Mouse (Mus musculus) liver, adult 2 months (tissue): ENCODE data around the gene Tmem202. TPM values are rescaled to one million over a fixed set of nuclear protein-coding genes. Genes with fewer than 3 reads are reported as not detected.

Experiments used
- DNase-seq: peaks from one replicate; pipeline ENCODE4 v3.0.0-alpha.2; 2011; ENCODE audit warnings: low read depth, low spot score; ENCODE audit errors: extremely low read depth
- H3K27ac ChIP-seq: fragments of 200-500 bp; replicated peaks from 2 replicates; pipeline ENCODE4 v1.5.1; 2012; ENCODE audit warnings: low read depth, mild to moderate bottlenecking, control low read depth, inconsistent platforms, low read length; ENCODE audit not compliant: insufficient read depth
- H3K27me3 ChIP-seq: fragments of 200-500 bp; 2 replicates; pipeline ENCODE4 v1.6.1; 2012; ENCODE audit warnings: mild to moderate bottlenecking, moderate library complexity, low read length, inconsistent platforms; ENCODE audit not compliant: control insufficient read depth, insufficient read depth
- H3K36me3 ChIP-seq: fragments of 200-500 bp; 2 replicates; pipeline ENCODE4 v1.6.1; 2012; ENCODE audit warnings: low read length, inconsistent platforms; ENCODE audit not compliant: control insufficient read depth, insufficient read depth
- H3K4me1 ChIP-seq: fragments of 200-500 bp; 2 replicates; pipeline ENCODE4 v1.6.1; 2011; ENCODE audit warnings: low read length; ENCODE audit not compliant: control insufficient read depth, insufficient read depth
- H3K4me3 ChIP-seq: fragments of 200-500 bp; 2 replicates; pipeline ENCODE4 v1.5.1; 2011; ENCODE audit warnings: low read depth, mild to moderate bottlenecking, control low read depth, low read length, moderate library complexity; ENCODE audit not compliant: insufficient read depth
- H3K79me2 ChIP-seq: fragments of 200-500 bp; 2 replicates; pipeline ENCODE4 v1.6.1; 2012; ENCODE audit warnings: inconsistent platforms, mild to moderate bottlenecking, low read length, moderate library complexity; ENCODE audit not compliant: control insufficient read depth, insufficient read depth
- H3K9ac ChIP-seq: fragments of 200-500 bp; 2 replicates; pipeline ENCODE4 v1.6.1; 2012; ENCODE audit warnings: low read depth, mild to moderate bottlenecking, control low read depth, inconsistent platforms, low read length
- CTCF ChIP-seq: fragments of 200-500 bp; IDR thresholded peaks from 2 replicates; pipeline ENCODE4 v1.5.1; 2011; ENCODE audit warnings: low read depth, low read length, control low read depth
- POLR2A ChIP-seq: fragments of 200-500 bp; IDR thresholded peaks from 2 replicates; pipeline ENCODE4 v1.6.1; 2011; ENCODE audit warnings: low read length, control low read depth; ENCODE audit not compliant: insufficient read depth; ENCODE audit errors: extremely low read depth
- WGBS: fragments of 180-500 bp; shearing (Covaris S2); methylation state at CpG from one replicate; pipeline ENCODE4 v1.1.7; 2018; 5-methylcytosine and 5-hydroxymethylcytosine counted together
- polyA plus RNA-seq: library from polyadenylated mRNA; depleted of rRNA; stranded (reverse); fragments of >200 nt; gene quantifications from 2 replicates; pipeline ENCODE4 v1.2.3, GENCODE M21; 2012
- total RNA-seq: library from RNA; depleted of rRNA; stranded (reverse); fragments of >200 nt; gene quantifications from 2 replicates; pipeline ENCODE4 v1.2.3, GENCODE M21; 2014

Gene Tmem202
- total and polyA plus RNA-seq, 2 experiments: 0.18 TPM; not detected in 1

- no peaks in the 10 kb centered on the region for H3K4me1 ChIP-seq
- 40% methylated on average over 5 of the region's 5 CpGs for WGBS
Measured at GRCm38 (mm10) chr9:59518976-59519375, 20.7 kb downstream of the Tmem202 start.

GRCm38 (mm10) chr9:59517127-59517526 is 22.5 kb downstream of the Tmem202 start:
- TF ChIP-seq CTCF (no peak), POLR2A (no peak)
- DNase-seq: no peak
- H3K27me3 ChIP-seq: no peaks in the 10 kb centered on the region
- 65% methylated on average over 7 of the region's 7 CpGs for WGBS
- no peaks in the 10 kb centered on the region for H3K36me3 ChIP-seq
- H3K4me1 ChIP-seq: no peaks in the 10 kb centered on the region
- no peak overlapping the region for H3K4me3 ChIP-seq
- H3K9ac ChIP-seq: no peak overlapping the region
- no peaks in the 10 kb centered on the region for H3K79me2 ChIP-seq
- H3K27ac ChIP-seq: no peak overlapping the region

More at GRCm38 (mm10) chr9:59518976-59519375, 20.7 kb downstream of the Tmem202 start:
- TF ChIP-seq CTCF: no peak
- no peak for TF ChIP-seq POLR2A
- Histone ChIP-seq H3K79me2 (no peaks in the 10 kb centered on the region), H3K4me3 (no peak overlapping the region), H3K9ac (no peak overlapping the region), H3K27ac (no peak overlapping the region), H3K27me3 (no peaks in the 10 kb centered on the region), H3K36me3 (no peaks in the 10 kb centered on the region)
- DNase-seq: no peak

GRCm38 (mm10) chr9:59515069-59515468 is 24.6 kb downstream of the Tmem202 start:
- H3K79me2 ChIP-seq: no peaks in the 10 kb centered on the region
- no peak for TF ChIP-seq POLR2A
- TF ChIP-seq CTCF: no peak
- 51% methylated on average over 3 of the region's 3 CpGs for WGBS
- no peaks in the 10 kb centered on the region for H3K36me3 ChIP-seq
- H3K27me3 ChIP-seq: no peaks in the 10 kb centered on the region
- no peak overlapping the region for H3K4me3 ChIP-seq
- no peaks in the 10 kb centered on the region for H3K4me1 ChIP-seq
- no peak overlapping the region for H3K27ac ChIP-seq
- no peak for DNase-seq
- H3K9ac ChIP-seq: no peak overlapping the region

- H3K79me2 ChIP-seq: no peaks in the 10 kb centered on the region
- no peaks in the 10 kb centered on the region for H3K36me3 ChIP-seq
- H3K27ac ChIP-seq: no peak overlapping the region
- no peak overlapping the region for H3K9ac ChIP-seq
- no peak for TF ChIP-seq CTCF
- no peak for TF ChIP-seq POLR2A
- no peaks in the 10 kb centered on the region for H3K4me1 ChIP-seq
- H3K27me3 ChIP-seq: no peaks in the 10 kb centered on the region
- no peak for DNase-seq
- no peak overlapping the region for H3K4me3 ChIP-seq
- 41% methylated on average over 4 of the region's 4 CpGs for WGBS
Measured at GRCm38 (mm10) chr9:59512381-59512780, 27.3 kb downstream of the Tmem202 start.

- Histone ChIP-seq H3K79me2 (no peaks in the 10 kb centered on the region), H3K27me3 (no peaks in the 10 kb centered on the region), H3K4me3 (no peak overlapping the region), H3K9ac (no peak overlapping the region), H3K36me3 (no peaks in the 10 kb centered on the region), H3K4me1 (no peaks in the 10 kb centered on the region), H3K27ac (no peak overlapping the region)
- WGBS: 41% methylated on average over 1 of the region's 1 CpGs
- DNase-seq: no peak
- no peak for TF ChIP-seq CTCF
- TF ChIP-seq POLR2A: no peak
Measured at GRCm38 (mm10) chr9:59508146-59508545, 31.5 kb downstream of the Tmem202 start.

- TF ChIP-seq POLR2A (no peak), CTCF (no peak)
- H3K36me3 ChIP-seq: no peaks in the 10 kb centered on the region
- H3K79me2 ChIP-seq: peaks cover 10% of the 10 kb centered on the region
- peaks cover 5% of the 10 kb centered on the region; the same call in 1 of the 2 replicates for H3K4me1 ChIP-seq
- no peak overlapping the region; the same call in 1 of the 2 replicates for H3K4me3 ChIP-seq
- H3K27me3 ChIP-seq: no peaks in the 10 kb centered on the region
- DNase-seq: peak; percentile 42
- peak overlapping the region; percentile 37 for H3K27ac ChIP-seq
- H3K9ac ChIP-seq: no peak overlapping the region
Measured at GRCm38 (mm10) chr9:59487331-59487730, 52.3 kb downstream of the Tmem202 start.
